In the genomic region with DNA sequence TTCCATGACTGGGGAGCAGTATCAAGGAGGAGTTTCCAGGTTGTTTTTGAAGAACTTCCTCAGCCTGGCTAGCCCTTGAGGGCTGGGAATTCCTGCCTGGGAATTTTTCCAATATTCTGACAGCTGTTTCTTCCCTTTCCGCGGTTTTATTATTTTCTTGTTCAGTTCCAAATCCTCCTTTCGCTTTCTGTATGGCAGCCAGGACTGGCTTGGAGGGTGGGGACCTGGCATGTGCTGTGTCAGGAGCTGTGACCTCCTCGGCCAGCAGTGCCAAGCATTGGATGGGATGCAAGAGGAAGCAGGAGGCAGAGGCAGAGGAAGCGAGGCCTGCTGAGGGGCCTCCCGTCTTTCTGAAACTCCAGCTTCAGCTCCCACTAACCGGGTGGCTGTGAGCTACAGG, we compare ENCODE assay signal across 8 mouse cellular contexts. TPM values are rescaled to one million over a fixed set of nuclear protein-coding genes. Genes with fewer than 3 reads are reported as not detected.
DNase-seq lines count a peak whose midpoint lies in the region; TF ChIP-seq lines count a peak whose summit lies in the region.

No protein-coding gene starts in this region.

- TF ChIP-seq CTCF in lung, adult 2 months (IDR thresholded peaks at IDR 0.05; ENCODE audit: insufficient read depth, low read length), result no peak

- WGBS in lung, adult 2 months, result 6% methylated on average over 7 of the region's 7 CpGs

- peaks cover 11% of the 10 kb centered on the region for H3K4me1 ChIP-seq in lung, adult 2 months (ENCODE audit: control insufficient read depth, insufficient read depth, low read length)

- DNase-seq in 3134 (ENCODE audit: extremely low read depth, insufficient read length, low spot score), result peak; percentile 82
- peak; percentile 77 for DNase-seq in NIH3T3 (ENCODE audit: low read depth)
- peak; percentile 77 for DNase-seq in heart, postnatal 10 days
- peak; percentile 55 for DNase-seq in lung, adult 2 months
- no peak for DNase-seq in thymus, postnatal 25 days
- no peak for DNase-seq in left cerebral cortex, adult 9 months (ENCODE audit: low spot score in 2 of 2)
- DNase-seq in B cell, adult 2 months, result no peak
- DNase-seq in left cerebral cortex, postnatal 14 days (ENCODE audit: low spot score in 2 of 2), result no peak

- intact Hi-C loops in heart, postnatal 10 days (cut with DNase I), result loop anchor here (10.0 kb wide), 1 partner anchor 311 kb away; a partner anchor contains a TSS
- intact Hi-C loops in left cerebral cortex, postnatal 14 days (cut with DNase I), result no loop called here

- H3K4me3 ChIP-seq in lung, adult 2 months (replicated peaks; ENCODE audit: extremely low read depth, low read depth, low read length), result no peak overlapping the region

- 0 out of 2 replicates have a peak, but pooled peaks have one; percentile 4 for TF ChIP-seq POLR2A in lung, adult 2 months (IDR thresholded peaks at IDR 0.05; ENCODE audit: borderline replicate concordance, extremely low read depth, low read depth, low read length)

RNA-seq across cellular contexts. Expression of a gene that starts 21.4 kb away (rescaled TPM):
- 100 to 1,000 TPM; 152 to 159 TPM for total RNA-seq in heart, postnatal 10 days (2021)
- 159 and 168 TPM in 2 replicates for polyA plus RNA-seq in lung, adult 2 months (2012; rRNA removed)
- 100 to 1,000 TPM; 125 to 127 TPM for total RNA-seq in left cerebral cortex, postnatal 14 days (2021)

RNA-seq across cellular contexts. Expression of a gene that starts 36.9 kb away (rescaled TPM):
- 100 to 1,000 TPM in 1 of 2 experiments, 10 to 100 TPM in 1; 46.2 to 180 TPM for total RNA-seq in heart, postnatal 10 days (2021)
- polyA plus RNA-seq in lung, adult 2 months (2012; rRNA removed), result 70.3 and 91.5 TPM in 2 replicates
- 10 to 100 TPM; 25.7 to 35.7 TPM for total RNA-seq in left cerebral cortex, postnatal 14 days (2021)

RNA-seq across cellular contexts. Expression of a gene that starts 46.0 kb away (rescaled TPM):
- total RNA-seq in heart, postnatal 10 days (2021), result 10 to 100 TPM; 53.0 to 57.2 TPM
- polyA plus RNA-seq in lung, adult 2 months (2012; rRNA removed), result 105 and 111 TPM in 2 replicates
- total RNA-seq in left cerebral cortex, postnatal 14 days (2021), result 10 to 100 TPM; 47.5 to 49.2 TPM

Comparison
In these comparisons a context has a peak if more than half of its experiments do, and no peak if none do; other contexts are left out.
1. DNase-seq: peak in 3134 (single experiment), NIH3T3 (single experiment), heart, postnatal 10 days (2 of 2) and lung, adult 2 months (single experiment); none in thymus, postnatal 25 days (single experiment), left cerebral cortex, adult 9 months (0 of 2), B cell, adult 2 months (0 of 2) and left cerebral cortex, postnatal 14 days (0 of 2).